Mouse (Mus musculus): ENCODE results near the gene Gm49352. TPM values are rescaled to one million over a fixed set of nuclear protein-coding genes. Genes with fewer than 3 reads are reported as not detected.
"Not testable (repeated sequence)": the region's sequence is repeated elsewhere in the genome, so short reads cannot be mapped to it uniquely, and the experiment has no call there.

Gm49352 gene
- not detected for total RNA-seq (2021)

GRCm38 (mm10) chr13:61568074-61568473 lies at the start of gene Gm49352:
Gene Gm49352, minus strand, starts transcription at chr13:61568174.
- DNase-seq (ENCODE audit: low spot score in 2 of 2); intact Hi-C loops (cut with DNase I): not testable (repeated sequence)

GRCm38 (mm10) chr13:61570027-61570426 lies 2.1 kb upstream of the Gm49352 start, which contains the start of gene Cts3:
Gene Cts3, minus strand, starts transcription at chr13:61570127.
- DNase-seq (ENCODE audit: low spot score in 2 of 2) = no peak
- intact Hi-C loops (cut with DNase I) = no loop called here

- intact Hi-C loops (cut with DNase I) = no loop called here
- DNase-seq (ENCODE audit: low spot score in 2 of 2) = no peak
These were observed 26.3 kb downstream of the Gm49352 start, which contains the start of gene Ctsm for GRCm38 (mm10) chr13:61541631-61542030. Gene Ctsm, minus strand, starts transcription at chr13:61541839.

Other genes with a start within 250 kb of the Gm49352 start
- not detected for gene Cts7, start 210.0 kb downstream of the Gm49352 start, total RNA-seq (2021)
- gene Ctsm, start 26.3 kb downstream of the Gm49352 start, total RNA-seq (2021) = not detected
- not detected for gene Cts3, start 2.0 kb upstream of the Gm49352 start, total RNA-seq (2021)